Mouse (Mus musculus) spleen, embryonic (tissue): ENCODE results near the gene Gm20441.
"Not testable (repeated sequence)": the region's sequence is repeated elsewhere in the genome, so short reads cannot be mapped to it uniquely, and the experiment has no call there.

ENCODE experiments used
- CTCF ChIA-PET: fragments of 350-600 bp; sonication (Branson Sonifier 250); formaldehyde crosslinking; loops from one replicate; lab custom pipeline; 2022; lab: Charles Lee

Gene Gm20441

DNA sequence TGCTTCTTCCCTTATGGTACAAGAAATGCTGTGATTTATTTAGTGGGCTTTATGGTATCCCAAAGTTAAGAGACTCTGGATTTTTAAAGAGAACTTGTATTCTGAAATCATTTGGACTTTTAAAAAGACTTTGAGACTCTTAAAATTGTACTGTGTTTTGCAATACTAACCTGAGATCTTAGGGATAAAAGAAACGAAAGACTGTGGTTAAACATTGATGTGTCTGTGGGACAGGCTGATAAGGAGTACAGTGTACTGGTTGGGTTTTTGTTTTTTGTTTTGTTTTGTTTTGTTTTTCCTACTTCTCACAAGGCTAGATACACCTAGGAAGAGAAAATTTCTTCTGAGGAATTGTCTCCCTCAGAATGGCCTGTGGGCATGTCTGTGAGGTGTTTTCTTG is 4.7 kb upstream of the Gm20441 start:
- CTCF ChIA-PET = no interaction called here

DNA sequence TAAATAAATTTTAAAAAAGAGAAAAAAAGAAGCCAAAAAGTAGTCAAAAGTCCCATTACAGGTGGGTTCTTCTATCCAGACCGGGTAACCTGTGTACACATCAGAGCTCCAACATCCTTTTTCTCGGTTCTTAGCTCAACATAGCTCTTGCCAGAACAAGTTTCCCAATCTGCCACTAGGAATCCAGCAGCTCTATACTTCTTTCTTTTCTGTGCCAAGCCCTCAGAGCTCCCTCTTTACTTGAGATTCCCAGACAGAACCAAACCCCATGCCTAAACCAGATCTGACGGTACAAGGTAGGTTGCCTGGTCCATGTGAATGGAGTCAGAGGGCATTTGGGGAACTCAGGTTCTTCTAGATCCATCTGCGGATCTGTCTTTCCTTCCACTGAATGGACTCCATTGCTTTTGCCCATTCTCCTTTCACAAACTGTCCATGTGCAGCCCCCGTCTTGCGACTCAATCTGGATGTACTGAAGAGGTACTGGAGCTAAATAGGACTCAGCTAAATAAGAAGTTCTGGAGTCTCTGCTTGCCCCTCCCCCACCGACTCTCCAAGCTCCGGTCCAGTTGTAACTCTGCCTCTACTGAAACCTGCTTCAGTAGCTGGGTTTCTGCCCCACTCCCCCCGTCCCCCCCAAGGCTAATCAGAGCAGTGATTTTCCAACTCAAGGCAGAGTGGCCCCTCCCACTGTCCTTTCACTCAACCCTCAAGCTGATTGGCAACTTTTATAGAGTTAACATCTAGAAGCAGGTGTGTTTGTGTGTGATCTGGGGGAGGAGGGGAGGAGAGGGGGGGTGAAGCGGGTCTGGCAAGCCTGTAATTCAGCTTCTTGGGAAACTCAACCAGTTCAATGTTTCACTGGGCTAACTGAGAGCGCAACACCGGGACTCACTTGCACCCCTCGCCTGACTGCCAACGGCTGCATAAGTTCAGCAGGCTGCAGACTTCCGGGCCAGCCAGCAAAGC is 1.3 kb downstream of the Gm20441 start:
- CTCF ChIA-PET = no interaction called here

DNA sequence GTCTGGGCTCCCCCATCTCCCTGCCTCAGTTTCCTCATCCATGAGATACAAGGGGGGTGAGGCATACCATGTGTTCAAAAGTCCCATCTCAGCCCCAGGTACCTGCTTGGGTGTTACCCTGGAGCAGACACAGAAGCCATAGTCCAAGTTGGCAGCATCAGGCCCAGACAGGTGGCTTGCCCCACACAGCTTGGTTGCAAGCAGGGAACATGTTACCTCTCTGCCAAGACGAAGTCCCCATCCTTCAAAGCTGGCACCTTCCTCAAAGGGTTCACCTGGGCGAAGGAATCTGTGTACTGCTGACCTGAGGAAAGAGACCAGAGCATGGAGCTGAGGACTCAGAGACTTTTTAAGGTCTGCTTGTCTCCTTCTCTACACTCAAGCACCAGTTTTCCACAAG is 2.9 kb downstream of the Gm20441 start:
- CTCF ChIA-PET = interaction anchor here (0.7 kb wide), 1 partner anchor 495 kb away, joined by 5 read pairs; no protein-coding TSS in a partner anchor

DNA sequence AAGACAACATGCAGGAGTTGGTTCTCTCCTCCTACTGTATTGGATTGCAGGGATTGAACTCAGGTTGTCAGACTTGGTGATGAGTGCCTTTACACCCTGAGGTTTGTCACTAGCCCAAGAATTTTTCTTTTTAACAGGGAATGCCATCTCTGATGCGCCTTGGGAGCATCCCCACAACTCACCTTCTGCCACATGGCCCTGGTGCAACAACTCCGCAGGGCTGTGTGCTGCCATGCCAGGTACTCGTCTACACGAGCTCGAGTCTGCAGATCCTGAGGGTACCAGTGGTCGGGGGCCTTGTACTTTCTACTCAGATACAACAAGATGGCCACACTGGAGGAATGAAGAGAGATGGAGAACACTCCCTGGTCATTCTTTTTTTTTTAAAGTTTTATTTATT is 4.2 kb downstream of the Gm20441 start:
- CTCF ChIA-PET = interaction anchor here (0.5 kb wide), 1 partner anchor 75 kb away, joined by 6 read pairs; no protein-coding TSS in a partner anchor

DNA sequence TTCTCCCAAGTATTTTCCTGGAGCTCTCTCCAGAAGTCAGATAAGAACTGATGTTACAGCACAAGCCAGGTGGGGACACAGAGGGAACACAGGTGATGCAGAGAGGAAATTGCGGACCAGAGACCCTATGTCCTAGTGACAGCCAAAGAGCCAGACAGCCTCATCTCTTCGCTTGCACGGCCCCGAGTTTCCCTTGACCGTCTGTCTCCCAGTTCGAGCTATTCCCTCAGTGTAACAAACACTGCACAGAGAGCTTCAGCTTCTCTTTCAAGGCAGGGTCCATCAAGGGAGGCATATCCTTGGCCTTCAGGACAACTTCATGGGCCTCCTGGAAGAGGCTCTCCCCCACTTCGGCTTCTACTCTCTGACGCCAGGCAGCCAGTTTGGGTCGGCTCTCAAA is 6.2 kb downstream of the Gm20441 start:
- CTCF ChIA-PET = no interaction called here

DNA sequence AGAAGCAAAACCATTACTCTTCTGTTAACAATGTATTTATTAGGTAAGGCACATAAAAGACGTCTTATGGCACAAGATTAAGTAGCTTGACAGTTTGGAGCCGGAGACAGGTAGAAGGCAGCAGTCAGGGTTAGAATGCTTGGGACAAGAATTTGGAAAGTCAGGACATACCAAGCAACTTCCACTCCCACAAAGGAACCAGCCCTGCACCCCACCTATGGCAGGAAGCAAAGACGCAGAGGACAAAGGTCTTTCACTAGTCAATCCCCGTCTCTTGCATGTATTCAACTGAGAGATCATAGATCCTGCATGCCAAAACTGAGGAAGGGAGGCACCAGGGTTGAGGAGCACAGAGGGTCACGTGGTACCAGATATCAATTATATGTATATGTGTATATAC is 6.7 kb downstream of the Gm20441 start:
- CTCF ChIA-PET = interaction anchor here (0.6 kb wide), 1 partner anchor 68 kb away, joined by 3 read pairs; no protein-coding TSS in a partner anchor

DNA sequence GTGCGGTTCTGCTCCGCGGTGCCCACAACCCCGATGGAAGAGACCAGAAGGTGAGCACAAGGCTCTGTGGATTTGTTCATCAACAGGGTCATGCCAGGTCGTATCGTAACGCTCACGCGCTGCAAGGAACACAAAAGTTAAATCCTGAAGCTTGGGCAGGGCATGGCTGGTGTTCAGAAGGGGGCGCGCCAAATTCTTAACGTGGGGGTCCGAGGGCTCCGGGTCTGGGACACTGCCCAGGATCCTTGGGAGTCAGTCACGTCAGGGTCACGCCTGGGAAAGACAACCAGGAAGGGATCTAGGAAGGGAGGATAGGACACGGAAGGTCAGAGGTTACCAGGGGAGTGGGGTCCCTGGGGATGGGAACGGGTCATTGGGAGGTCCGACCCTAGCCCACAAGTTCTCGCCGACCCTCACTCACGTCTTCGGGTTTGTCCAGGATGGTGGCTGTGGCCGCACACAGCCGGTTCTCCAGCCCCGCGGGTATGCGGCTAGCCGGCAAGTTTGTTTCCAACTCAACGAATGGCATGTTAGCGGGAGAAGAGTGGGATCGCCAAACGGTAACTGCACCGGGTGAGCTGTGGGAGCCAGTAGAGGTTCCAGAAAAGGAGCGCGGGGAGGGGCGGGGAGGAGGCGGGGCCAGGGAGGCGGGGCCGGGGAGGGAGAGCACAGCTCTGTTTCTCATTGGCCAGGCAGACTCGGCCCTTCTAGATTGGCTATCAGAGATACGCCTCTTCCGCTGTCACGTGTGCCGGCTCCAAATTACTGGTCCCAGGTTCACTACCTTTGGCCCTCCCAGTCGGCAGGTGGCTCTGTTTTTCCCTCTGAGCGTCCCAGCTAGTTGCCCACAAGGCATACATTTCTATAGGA is 7.7 kb downstream of the Gm20441 start, which contains the start of gene Ddt:
Gene Ddt, minus strand, starts transcription at position 620 of the 870 bp plus-strand sequence.
- CTCF ChIA-PET = interaction anchor here (0.6 kb wide), 2 partner anchors 57 to 179 kb away, joined by 3 to 5 read pairs; no protein-coding TSS in a partner anchor

DNA sequence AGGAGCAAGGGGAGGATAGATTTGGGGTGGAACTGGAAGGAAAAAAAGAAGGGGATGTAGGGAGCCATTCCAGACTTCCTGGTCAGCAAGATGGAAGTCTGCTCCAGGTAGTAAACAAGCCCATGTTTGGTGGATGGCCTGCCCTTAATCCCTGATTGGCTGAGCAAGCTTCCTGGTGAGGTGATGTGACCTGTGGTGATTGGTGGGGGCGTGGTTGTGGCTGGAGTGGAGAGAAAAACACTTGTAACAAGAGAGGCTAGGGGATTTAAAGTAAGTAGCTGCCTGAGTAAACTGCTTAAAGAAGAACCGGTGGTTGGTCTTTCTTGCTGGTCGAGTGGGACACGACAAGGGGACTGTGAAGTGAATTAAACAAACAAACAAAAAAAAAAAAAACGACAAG is 13.0 kb downstream of the Gm20441 start:
- CTCF ChIA-PET = not testable (repeated sequence)

DNA sequence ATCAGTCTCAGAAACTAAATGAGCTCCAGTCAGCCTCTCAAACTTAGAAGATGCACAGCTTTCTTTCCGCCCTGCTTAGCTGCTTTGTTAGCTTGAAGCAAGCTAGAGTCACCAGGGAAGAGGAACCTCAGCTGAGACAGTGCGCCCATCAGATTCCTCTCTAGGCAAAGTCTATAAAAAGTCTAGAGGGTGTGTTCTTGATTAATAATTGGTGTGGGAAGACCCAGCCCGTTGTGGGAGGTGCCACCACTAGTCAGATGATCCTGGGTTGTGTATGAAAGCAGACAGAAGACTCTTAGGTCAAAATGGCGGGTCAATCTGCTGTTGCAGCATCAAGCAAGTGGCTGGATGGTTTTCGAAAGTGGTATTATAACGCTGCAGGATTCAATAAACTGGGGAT is 13.9 kb downstream of the Gm20441 start:
- CTCF ChIA-PET = interaction anchor here (0.6 kb wide), 1 partner anchor 63 kb away, joined by 6 read pairs; no protein-coding TSS in a partner anchor

DNA sequence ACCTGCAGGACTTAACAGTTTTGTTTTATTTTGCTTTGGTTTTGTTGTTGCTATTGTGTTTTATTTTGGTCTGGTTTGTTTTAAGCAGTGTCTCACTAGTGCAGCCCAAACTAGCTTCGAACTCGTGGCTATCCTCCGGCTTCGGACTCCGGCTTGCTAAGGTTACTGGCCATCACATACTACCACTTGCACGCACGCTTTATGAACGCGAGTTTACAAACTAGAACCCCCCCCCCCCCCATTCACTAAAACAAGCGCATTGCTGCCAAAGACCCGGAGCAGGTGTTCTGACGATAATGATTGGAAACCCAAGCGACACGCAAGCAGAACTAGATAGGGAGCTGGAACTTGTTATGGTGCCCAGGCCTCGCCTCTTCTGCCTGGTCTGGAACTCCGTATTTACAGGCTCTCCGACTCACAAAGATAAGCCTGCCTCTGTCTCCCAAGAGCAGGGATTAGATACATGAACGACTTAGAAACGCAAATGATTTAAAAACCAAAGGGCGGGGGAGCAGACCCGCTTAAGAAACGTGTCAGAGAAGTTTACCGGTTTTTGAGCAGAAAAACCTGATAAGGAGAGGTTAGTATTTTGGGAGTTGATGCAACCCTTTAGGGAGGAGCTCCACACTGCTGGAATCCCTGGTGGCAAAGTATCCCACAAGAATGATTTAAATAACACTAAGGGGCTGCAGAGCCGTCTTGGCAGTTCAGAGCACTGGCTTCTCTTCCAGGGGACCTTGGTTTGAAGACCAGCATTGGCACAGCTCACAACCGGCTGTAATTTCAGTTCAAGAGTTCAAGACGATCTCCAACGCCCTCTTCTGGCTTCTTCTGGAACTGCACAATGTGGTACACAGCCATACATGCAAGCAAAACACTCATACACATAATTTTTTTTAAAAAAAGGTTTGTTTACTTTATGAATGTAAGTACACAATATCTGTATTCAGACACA is 16.0 kb downstream of the Gm20441 start:
- CTCF ChIA-PET = interaction anchor here (0.6 to 0.7 kb wide), 6 partner anchors 18 to 332 kb away, joined by 3 to 9 read pairs (median 5); partner anchors contain the start of gene Chchd10

DNA sequence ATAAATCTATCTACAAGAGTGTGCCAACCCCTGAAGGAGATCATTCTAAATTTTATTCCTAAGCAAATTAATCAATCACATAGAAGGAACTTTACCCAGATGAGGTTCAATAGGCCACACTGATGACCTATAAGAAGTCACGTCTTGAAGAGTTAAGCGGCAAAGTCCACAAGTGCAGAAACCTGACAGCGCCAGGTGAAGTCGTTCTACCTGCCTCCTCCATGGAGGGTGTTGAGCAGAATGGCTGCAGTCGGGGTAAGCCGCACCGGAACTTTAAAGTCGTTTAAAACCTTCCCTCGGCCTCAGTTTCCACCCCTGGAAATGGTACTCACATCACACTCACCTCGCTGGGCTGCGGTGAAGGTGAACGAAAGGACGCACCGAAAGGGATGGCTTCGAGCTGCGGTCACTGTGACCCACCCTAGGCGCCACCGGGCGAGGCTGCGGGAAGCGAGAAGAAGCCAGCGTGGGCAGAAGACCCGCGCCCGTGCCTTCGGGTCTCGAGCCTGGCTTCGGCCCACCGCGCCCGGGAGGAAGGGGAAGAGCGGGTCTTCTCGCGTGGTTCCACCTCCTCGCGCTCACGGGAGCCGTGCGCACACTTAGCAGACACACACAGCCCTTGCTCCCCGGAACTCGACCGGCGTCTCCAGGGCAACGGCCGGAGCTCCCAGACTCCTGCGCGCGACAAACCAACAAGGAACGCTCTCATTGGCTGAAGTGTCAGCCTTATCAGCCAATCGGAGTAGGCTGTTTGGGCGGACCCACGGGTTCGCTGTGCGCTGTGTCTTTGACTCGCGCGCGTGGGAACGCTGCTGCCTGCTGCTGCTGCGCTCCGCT is 16.9 kb downstream of the Gm20441 start, which contains the start of gene Cabin1:
Gene Cabin1, minus strand, starts transcription at position 660 of the 837 bp plus-strand sequence.
- CTCF ChIA-PET = interaction anchor here (0.6 to 0.7 kb wide), 3 partner anchors 131 to 331 kb away, joined by 5 read pairs; partner anchors contain the start of gene Chchd10

DNA sequence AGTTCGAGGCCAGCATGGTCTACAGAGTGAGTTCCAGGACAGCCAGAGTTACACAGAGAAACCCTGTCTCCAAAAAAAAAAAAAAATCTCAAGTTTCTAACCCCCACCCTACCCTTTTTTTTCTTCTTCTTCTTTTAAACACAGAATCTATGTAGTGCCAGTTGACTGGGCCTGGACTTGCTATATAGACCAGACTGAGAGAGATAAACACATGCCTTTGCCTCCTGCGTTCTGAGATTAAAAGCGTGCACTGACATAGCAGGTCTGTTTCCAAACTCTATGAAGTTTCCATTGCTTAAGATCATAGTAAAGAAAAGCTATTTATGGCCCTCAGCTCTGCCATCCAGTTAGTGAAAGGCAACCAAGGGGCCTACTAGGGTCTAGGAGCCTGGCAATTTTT is 18.3 kb downstream of the Gm20441 start:
- CTCF ChIA-PET = interaction anchor here (0.5 to 0.7 kb wide), 2 partner anchors 15 to 176 kb away, joined by 4 to 8 read pairs; no protein-coding TSS in a partner anchor

DNA sequence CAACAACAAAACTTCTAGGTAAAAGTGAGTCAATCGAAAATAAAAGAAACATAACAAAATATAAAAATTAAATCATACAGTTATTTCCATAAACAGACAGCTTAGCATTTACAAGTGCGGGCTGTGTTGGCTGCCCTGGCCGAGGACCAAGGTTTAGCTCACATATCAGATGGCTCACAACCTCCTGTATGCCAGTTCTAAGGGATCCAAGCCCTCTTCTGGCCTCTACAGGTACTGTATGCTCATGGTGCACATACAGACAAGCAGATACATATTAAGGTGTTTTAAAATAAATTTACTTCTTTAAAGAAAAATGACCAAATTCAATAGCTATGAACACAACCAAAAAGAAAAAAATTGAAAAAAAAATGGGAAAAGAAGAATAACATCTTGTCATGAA is 20.4 kb downstream of the Gm20441 start:
- CTCF ChIA-PET = interaction anchor here (0.5 to 0.6 kb wide), 2 partner anchors 22 to 191 kb away, joined by 3 to 11 read pairs; no protein-coding TSS in a partner anchor

DNA sequence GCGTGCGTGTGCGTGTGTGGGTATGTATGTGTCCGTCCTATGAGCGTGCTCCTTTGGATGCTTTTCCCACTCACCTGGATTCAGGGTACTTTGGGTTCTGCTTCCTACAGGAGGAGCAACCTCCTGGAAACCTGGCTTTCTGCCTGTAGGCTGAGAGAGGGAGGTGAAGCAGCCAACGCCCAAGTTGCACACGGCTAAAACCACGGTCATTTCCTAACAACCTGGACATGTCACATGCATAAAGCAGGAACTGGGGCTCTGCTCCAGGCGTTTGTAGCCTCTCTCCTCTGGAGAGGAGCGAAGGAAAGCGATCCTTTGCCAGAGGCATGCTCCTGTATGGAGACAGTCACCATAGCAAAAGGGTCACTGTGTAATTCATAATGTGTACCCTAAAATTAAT is 24.0 kb downstream of the Gm20441 start:
- CTCF ChIA-PET = no interaction called here

DNA sequence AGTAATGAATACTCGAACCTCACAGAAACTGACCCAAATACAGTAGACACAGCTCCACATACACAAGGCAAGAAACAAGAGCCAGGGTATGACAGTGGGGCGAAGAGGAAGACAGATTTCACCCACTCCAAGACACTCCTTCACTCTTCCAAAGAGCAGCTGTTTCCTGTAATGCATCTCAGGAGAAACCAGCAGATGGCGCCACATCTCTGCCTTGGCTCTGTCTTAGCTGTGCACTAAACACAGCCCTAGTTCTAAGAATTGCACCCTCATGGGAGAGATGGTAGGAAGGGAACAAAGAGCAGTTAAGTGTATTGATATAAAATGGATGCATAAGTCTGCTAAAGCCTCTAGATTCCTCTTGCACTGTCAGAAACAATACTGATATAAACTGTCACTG is 36.7 kb downstream of the Gm20441 start:
- CTCF ChIA-PET = interaction anchor here (0.5 to 1.1 kb wide), 7 partner anchors 22 to 207 kb away, joined by 3 to 5 read pairs (median 3); no protein-coding TSS in a partner anchor

DNA sequence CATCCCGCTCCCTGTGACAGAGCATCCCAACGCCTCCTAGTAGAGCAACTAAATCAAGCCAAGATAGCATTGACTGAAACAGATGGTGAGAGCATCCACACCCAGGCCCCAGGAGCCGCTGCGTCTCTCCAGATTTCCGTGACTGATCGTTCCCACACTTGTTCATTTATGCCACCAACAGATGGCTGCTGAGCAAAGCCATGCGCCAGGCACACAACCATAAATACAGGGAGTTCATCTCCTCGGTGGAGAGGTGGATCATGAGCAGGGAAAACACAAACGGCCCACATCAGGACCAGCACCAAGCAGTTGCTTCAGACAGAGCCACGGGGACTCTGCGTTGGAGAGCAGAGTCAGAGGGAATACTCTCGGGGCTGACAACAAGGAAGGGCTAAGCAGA is 37.4 kb downstream of the Gm20441 start:
- CTCF ChIA-PET = interaction anchor here (0.6 to 1.1 kb wide), 6 partner anchors 85 to 208 kb away, joined by 3 to 4 read pairs (median 3); no protein-coding TSS in a partner anchor

DNA sequence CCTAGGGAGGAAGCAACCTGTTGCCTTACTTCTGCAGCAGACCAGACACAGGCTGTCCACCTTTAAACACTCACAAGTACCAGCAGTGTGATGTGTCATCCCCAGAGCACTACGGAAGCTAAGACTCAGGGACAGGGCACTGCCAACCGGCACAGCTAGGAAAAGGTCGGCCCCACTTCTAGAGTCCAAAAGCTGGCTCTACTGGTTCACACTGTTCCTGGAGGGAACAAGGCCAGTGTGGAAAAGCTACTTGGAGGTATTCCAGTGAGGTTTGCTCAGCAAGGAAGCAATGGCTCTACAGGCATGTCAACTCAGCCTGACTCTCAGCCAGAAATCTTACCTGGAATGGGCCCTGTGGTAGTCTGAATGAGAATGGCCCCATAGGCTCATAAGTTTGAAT is 39.9 kb downstream of the Gm20441 start:
- CTCF ChIA-PET = interaction anchor here (0.6 kb wide), 1 partner anchor 113 kb away, joined by 5 read pairs; no protein-coding TSS in a partner anchor

DNA sequence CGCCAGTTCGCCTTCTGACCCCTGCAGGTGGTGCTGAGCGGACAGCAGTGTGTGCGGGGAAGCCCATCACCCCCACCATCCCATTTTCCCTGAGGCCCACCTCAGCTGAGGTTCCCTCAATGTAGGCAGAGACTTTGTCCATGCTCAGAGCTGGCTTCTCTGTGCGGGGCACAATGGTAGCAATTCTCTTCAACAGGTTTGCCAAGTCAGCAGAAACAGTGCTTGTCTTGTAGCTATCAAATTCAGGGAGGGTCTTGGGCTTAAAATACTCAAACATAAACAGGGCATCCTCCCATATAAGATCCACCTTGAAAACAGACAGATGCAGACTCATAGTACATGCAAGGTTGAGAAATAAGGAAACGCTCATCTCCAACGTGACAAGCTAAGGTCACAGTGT is 55.3 kb downstream of the Gm20441 start:
- CTCF ChIA-PET = interaction anchor here (0.6 kb wide), 1 partner anchor 395 kb away, joined by 4 read pairs; no protein-coding TSS in a partner anchor
